Mouse (Mus musculus) midbrain, embryonic 16.5 days (tissue): ENCODE measurements at regions not wholly inside any gene's neighbourhood (a gene's known extent, or its start where the extent isn't known, plus 50 kb on each side); places are given as distances from the start of the nearest gene placed in this dataset.

Source experiments
- ATAC-seq: fragments of 200-750 bp; cut with Nextera tagmentation; 2 replicates; pipeline ENCODE4 v1.8.0; 2017; ENCODE audit warnings: moderate TSS enrichment
- H3K27ac ChIP-seq: fragments of 300-500 bp; sonication (generic); 2 replicates; pipeline ENCODE4 v1.5.1; 2014; ENCODE audit warnings: mild to moderate bottlenecking, low read length, mixed read lengths
- H3K27me3 ChIP-seq: fragments of 300-500 bp; sonication (generic); 2 replicates; pipeline ENCODE4 v1.6.1; 2014; ENCODE audit warnings: low read depth, low read length, mixed read lengths; ENCODE audit not compliant: control insufficient read depth, insufficient read depth
- H3K36me3 ChIP-seq: fragments of 300-500 bp; sonication (generic); 2 replicates; pipeline ENCODE4 v1.6.1; 2014; ENCODE audit warnings: mild to moderate bottlenecking, low read length, moderate library complexity, mixed read lengths; ENCODE audit not compliant: control insufficient read depth, insufficient read depth
- H3K4me1 ChIP-seq: fragments of 300-500 bp; sonication (generic); 2 replicates; pipeline ENCODE4 v1.6.1; 2014; ENCODE audit warnings: mild to moderate bottlenecking, low read length, mixed read lengths; ENCODE audit not compliant: control insufficient read depth, insufficient read depth
- H3K4me2 ChIP-seq: fragments of 300-500 bp; sonication (generic); 2 replicates; pipeline ENCODE4 v1.6.1; 2014; ENCODE audit warnings: mild to moderate bottlenecking, low read length, mixed read lengths
- H3K4me3 ChIP-seq: fragments of 300-500 bp; sonication (generic); 2 replicates; pipeline ENCODE4 v1.5.1; 2014; ENCODE audit warnings: low read depth, mild to moderate bottlenecking, low read length, moderate library complexity, mixed read lengths
- H3K9ac ChIP-seq: fragments of 300-500 bp; sonication (generic); 2 replicates; pipeline ENCODE4 v1.6.1; 2014; ENCODE audit warnings: low read depth, low read length, mixed read lengths
- H3K9me3 ChIP-seq: fragments of 300-500 bp; sonication (generic); replicated peaks from 2 replicates; pipeline ENCODE4 v1.6.1; 2014; ENCODE audit warnings: mild to moderate bottlenecking, low read length, mixed read lengths; ENCODE audit not compliant: control insufficient read depth, poor library complexity, severe bottlenecking
- WGBS: fragments of 180-500 bp; shearing (Covaris S2); extraction: QIAGEN DNeasy Blood & Tissue Kit; methylation state at CpG from one replicate; pipeline ENCODE4 v1.1.7; 2014; 5-methylcytosine and 5-hydroxymethylcytosine counted together

DNA sequence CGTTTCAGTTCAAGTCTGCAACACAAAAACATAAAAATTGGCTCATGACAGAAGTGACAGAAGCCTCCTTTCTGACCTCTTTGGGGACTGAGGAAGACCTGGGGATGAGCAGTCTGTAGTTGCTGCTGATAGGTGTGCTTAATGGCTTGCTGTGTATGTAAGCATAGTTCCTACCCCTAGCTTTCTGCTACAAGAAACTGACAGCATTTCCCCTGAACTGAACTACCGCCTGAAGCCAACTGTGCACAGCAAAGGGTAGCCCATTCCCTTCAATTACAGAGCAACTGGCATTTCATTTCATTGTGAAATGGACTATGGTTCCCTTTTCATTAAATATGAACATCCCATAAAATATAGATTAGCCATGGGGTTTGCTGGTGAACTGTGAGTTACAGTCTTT lies 54.2 kb upstream of the Slc5a7 start:
- Histone ChIP-seq H3K36me3 (no peaks in the 10 kb centered on the region), H3K27me3 (no peaks in the 10 kb centered on the region), H3K4me3 (no peak overlapping the region), H3K4me2 (no peak overlapping the region), H3K9me3 (no peaks in the 10 kb centered on the region), H3K9ac (no peak overlapping the region), H3K27ac (no peak overlapping the region), H3K4me1 (no peaks in the 10 kb centered on the region)
- peak; percentile 71 for ATAC-seq
- 84% methylated on average over 2 of the region's 2 CpGs for WGBS

DNA sequence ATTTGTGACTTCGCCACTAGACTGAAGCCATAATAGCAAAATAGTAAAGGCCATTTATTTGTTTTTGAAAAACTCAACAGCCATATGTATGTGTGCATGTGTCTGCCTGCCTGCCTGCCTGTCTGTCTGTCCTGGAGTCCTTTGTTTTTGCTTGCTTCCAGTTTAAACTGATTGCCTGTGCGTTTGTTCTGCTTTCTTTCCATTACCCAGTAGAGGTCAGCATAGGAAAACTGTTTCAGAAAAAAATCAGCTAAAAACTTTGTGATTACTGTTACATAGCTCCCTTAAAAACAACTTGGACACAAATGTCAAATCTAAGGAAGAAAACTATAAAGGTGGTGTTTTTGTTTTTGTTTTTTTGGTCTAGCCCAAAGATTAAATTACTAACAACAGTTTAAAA lies 52.0 kb upstream of the Slc5a7 start:
- Histone ChIP-seq H3K4me3 (no peak overlapping the region), H3K27ac (no peak overlapping the region), H3K36me3 (no peaks in the 10 kb centered on the region), H3K9me3 (no peaks in the 10 kb centered on the region), H3K27me3 (no peaks in the 10 kb centered on the region), H3K4me2 (no peak overlapping the region), H3K9ac (no peak overlapping the region), H3K4me1 (no peaks in the 10 kb centered on the region)
- ATAC-seq = peak; percentile 55; the same call in 1 of the 2 replicates
- 47% methylated on average over 2 of the region's 2 CpGs for WGBS
